Mouse (Mus musculus) ovary, postnatal 10 days (tissue): ENCODE measurements around the gene Wdpcp.

ENCODE experiments used
- DNase-seq: peaks from one replicate; pipeline ENCODE4 v3.0.0; 2022; ENCODE audit warnings: low spot score

Gene Wdpcp

DNA sequence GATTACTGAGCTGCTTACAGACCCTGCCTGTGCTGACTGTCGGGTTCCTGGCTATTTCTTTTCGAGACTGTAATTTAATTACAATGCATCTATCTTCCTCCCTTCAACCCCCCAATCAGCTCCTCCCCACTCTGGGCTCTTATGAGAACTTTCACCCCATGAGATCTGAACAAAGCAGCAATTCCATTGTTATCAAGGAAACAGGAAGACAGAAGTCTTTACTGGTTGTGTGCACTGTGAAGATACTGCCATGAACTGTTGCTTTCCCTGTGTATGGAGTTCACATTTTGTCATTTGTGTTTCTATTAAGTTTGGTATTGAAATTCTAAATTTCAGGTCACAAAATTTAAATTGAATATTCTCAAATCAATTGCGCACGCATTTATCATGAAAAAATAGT is 177.5 kb downstream of the Wdpcp start:
- no peak for DNase-seq

- DNase-seq: no peak
These were observed 191.2 kb downstream of the Wdpcp start for GRCm38 (mm10) chr11:21763201-21763600.

DNA sequence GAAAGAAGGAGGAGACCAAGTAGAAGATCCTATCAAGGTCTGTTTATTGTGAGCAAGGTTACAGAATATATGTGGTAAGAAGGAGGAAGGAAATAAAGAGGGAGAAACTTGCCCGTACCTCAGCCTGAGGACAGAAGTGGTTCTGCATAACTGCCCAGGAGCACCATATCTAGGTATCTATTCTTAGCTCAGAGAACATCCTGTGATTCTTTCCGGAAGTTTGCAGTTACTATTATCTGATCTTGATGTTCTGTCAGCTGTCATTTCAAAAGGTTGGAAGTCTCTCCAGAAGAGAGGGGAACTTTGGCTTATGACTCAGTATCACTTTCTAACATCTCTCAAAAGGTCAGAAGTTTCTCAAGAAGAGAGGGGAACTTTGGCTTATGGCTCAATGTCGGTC is 216.8 kb downstream of the Wdpcp start:
- DNase-seq: no peak

DNA sequence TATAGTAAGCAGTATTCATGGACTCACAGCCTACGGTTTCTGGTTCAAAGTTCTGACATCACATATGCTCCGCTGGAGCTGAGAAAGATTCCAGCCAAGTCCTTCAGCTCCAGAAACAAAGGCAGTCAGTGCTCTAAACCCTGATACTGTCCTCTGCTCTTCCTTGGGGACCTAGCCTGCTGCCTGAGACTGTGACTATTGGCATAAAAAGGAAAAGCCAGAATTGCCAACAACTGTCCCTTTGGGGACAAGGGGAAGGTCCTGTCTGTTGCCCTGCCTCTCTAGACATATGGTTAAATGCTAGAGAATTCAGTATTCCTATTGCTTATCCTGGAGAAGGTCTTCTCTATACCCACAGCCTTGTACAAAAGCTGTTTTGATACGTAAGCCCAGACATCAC is 252.9 kb downstream of the Wdpcp start:
- no peak for DNase-seq

DNA sequence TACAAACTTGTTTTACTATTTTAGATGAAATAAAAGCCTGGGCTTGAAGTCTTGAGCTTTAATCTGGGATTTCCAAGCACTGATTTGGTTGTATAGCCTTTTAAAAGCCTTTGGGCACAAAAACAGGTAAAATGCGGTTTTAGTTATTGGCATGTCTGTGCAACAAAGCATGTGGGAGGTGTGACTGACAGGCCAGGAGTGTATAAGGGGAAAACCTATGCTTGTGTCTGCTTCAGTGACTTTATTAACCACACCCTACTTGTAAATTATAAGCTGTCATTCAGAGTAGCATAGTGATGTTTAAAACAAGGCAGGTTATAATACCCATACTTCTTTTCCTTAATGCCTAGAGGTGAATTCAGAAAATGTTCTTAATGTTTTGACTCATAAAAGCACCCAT is 254.5 kb downstream of the Wdpcp start:
- no peak for DNase-seq

GRCm38 (mm10) chr11:21847040-21847439 is 275.0 kb downstream of the Wdpcp start:
- DNase-seq: no peak

DNA sequence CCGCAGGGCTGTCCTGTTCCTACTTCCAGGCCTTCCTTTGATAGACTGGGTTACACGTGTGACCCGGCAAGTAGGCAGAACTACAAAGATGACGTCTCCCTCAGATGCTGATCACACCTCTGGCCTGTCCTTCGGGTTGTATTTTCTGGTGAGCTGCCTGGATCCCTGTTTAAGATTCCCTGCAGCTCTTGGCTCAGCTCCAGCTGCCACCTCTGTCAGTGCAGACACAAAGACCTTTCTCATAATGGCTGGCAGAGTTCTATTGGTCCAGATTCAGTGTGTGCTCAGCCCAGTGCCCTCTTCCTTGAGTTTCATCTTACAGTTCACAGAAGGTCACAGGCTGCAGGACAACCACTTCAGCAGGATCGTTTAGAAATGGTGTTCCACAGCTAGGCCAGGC is 292.0 kb downstream of the Wdpcp start:
- DNase-seq: no peak

DNA sequence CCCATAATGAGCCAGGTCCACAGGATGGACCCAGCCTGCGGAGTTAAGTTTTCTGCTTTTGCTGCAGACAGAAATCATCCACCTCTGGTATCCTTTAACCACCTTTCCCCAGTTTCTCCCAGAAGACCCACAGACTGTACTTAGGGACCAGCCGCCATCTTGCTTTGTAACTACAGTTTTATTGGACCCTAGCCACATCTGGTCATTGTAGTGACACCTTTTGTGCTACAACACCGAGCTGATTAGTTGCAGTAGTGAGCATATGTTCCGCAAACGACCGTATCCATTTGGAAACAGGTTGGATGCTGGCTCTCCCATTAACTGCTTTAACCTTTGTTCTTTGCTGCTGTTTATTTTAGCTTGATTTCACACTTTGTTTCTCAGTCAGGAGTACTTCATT is 292.5 kb downstream of the Wdpcp start:
- DNase-seq: no peak

- no peak for DNase-seq
These were observed 296.6 kb downstream of the Wdpcp start for GRCm38 (mm10) chr11:21868675-21869074.

GRCm38 (mm10) chr11:21870863-21871262 is 298.8 kb downstream of the Wdpcp start:
- no peak for DNase-seq

DNA sequence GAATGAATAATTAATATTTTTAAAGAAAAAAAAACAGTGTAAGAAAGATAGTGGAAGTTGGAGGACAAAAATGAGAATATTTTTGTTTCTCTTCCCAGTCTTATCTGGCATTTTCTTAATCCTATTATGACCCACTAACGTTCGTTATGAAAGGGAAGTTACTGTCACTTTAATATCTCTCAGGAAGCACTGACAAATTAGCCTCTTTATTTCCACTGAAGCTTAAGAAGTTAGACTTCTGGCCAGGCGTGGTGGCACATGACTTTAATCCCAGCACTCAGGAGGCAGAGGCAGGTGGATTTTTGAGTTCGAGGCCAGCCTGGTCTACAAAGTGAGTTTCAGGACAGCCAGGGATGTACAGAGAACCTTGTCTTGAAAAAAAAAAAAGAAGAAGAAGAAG is 299.7 kb downstream of the Wdpcp start:
- no peak for DNase-seq

DNA sequence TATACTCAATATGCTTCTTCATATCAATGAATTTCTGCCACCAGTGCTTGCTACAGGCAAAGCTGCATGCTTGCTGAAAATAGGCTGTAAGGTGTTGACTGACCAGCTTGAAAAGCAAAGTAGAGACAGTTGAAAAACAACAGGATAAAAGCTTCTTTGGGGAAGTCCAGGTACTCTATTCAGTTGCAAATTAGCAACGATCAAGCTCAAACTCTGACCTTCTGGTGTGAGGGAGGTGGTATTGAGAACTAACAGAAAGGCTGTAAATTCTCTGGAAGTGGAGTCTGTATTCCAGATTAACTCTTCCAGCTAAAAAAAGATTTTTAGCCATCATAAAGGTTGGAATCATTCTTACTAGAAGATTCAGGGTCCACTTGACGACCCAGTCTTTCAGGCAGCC is 303.0 kb downstream of the Wdpcp start:
- no peak for DNase-seq

DNA sequence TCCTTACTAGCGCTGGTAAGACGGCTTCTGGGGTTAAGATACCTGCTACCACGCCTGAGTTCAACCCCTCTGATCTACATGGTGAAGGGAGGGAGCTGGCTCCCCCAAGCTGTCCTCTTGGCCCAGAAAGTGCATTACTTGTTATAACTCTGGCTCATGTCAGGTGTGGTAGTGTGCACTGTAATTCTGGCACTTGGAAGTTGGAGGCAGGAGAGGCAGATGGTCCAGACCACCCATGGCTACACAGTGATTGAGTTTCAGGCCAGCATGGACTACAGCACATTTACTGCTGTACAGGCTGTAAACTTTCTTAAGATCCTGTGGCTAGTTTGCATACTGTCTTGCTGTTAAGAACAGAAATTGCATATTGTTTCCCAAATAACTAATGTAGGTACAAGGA is 322.7 kb downstream of the Wdpcp start:
- DNase-seq: no peak

DNA sequence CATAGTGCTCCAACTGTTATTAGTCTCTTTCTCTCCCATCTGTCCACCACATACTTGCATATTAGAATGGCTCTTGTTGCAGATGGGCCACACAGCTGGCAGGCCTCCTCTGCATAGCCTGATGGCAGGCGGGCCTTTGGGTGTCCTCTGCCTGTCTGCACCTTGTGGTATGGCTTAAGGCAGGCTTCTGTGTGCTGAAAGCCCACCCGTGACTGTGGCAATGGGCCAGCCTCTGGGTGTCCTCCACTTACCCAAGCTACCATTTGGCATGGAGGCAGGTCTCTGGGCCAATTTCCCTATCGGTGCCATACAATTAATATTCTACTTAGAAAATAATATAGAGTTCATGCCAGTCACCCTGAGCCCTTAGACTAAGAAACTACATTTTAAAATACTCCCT is 350.5 kb downstream of the Wdpcp start:
- no peak for DNase-seq
